Mouse (Mus musculus): ENCODE measurements around the gene Klf2. TPM values are rescaled to one million over a fixed set of nuclear protein-coding genes. Genes with fewer than 3 reads are reported as not detected.

Gene Klf2
- total and polyA plus RNA-seq, 3 experiments: 0.12 to 1.4 TPM; not detected in 1

DNA sequence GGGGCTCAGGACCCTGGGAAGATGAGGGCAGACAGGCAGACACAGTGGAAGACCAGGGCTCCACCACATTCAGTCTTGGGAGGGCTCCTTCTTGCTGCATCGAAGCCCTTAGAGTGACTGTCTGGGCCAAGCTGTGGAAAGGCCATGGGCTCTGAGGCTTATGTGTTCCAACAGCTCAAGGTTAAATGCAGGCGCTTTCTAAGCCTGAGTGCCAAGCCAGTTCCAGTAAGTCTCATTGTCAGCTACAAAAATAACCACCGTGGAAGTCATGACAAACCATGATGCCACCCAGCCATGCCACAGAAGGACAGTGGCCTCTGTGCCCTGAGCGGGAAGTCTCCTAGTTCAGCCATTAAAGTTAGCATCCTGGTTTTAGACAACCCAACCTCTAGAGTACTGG lies 12.8 kb downstream of the Klf2 start:
- H3K27me3 ChIP-seq (replicated peaks): no peaks in the 10 kb centered on the region
- in situ Hi-C loops (cut with MboI; ENCODE audit: low pct_ligation_motif_present, low pct_unique_long_range_greater_than_20kb, low sequenced_read_pairs): no loop called here
- no peaks in the 10 kb centered on the region for H3K79me2 ChIP-seq (replicated peaks; ENCODE audit: control insufficient read depth, extremely low read depth, insufficient read depth, poor library complexity, severe bottlenecking)
- 0 out of 2 replicates have a peak overlapping the region, but pooled peaks have one; percentile 7 for H3K4me2 ChIP-seq (ENCODE audit: insufficient read depth, low read depth, poor library complexity, severe bottlenecking)
- dilution Hi-C loops (cut with MboI; ENCODE audit: extremely low pct_ligation_motif_present, extremely low pct_unique_long_range_greater_than_20kb, low sequenced_read_pairs): no loop called here
- H3K4me1 ChIP-seq (ENCODE audit: control insufficient read depth in 1 of 2, insufficient read depth in 2 of 2): peaks cover 18 to 27% of the 10 kb centered on the region in 2 experiments
- no peak for DNase-seq (ENCODE audit: extremely low read depth)
- TF ChIP-seq NRF1 (IDR thresholded peaks at IDR 0.05; ENCODE audit: low read depth, low read length) (no peak), JUND (conservative IDR thresholded peaks at IDR 0.05; ENCODE audit: low read depth, low read length) (no peak), PAX5 (IDR thresholded peaks at IDR 0.05; ENCODE audit: low read length) (no peak), CHD2 (IDR thresholded peaks at IDR 0.05; ENCODE audit: low read length) (no peak), POLR2A (IDR thresholded peaks at IDR 0.05; ENCODE audit: low read depth, low read length) (no peak), POLR2AphosphoS2 (IDR thresholded peaks at IDR 0.05; ENCODE audit: low read depth, low read length) (no peak), CTCF (conservative IDR thresholded peaks at IDR 0.05 in 1 of 2, IDR thresholded peaks at IDR 0.05 in 1 of 2; ENCODE audit: low read depth in 2 of 2, low read length in 2 of 2) (no peak), BHLHE40 (IDR thresholded peaks at IDR 0.05; ENCODE audit: low read depth, low read length) (no peak), MEF2A (IDR thresholded peaks at IDR 0.05; ENCODE audit: borderline replicate concordance, low read depth, low read length) (no peak), SMC3 (IDR thresholded peaks at IDR 0.05; ENCODE audit: low read depth, low read length) (no peak), MAX (IDR thresholded peaks at IDR 0.05; ENCODE audit: low read length) (no peak), IRF4 (IDR thresholded peaks at IDR 0.05; ENCODE audit: low read depth, low read length) (no peak), E2F4 (IDR thresholded peaks at IDR 0.05; ENCODE audit: insufficient replicate concordance, low read depth, low read length) (no peak), JUN (IDR thresholded peaks at IDR 0.05; ENCODE audit: insufficient read depth, low read depth, low read length) (no peak), TBP (conservative IDR thresholded peaks at IDR 0.05; ENCODE audit: low read depth, low read length) (no peak), USF2 (conservative IDR thresholded peaks at IDR 0.05; ENCODE audit: low read depth, low read length) (no peak), ZKSCAN1 (IDR thresholded peaks at IDR 0.05; ENCODE audit: borderline replicate concordance, low read depth, low read length) (no peak), EP300 (IDR thresholded peaks at IDR 0.05; ENCODE audit: low read length) (no peak), MXI1 (IDR thresholded peaks at IDR 0.05; ENCODE audit: low read depth, low read length) (no peak), KAT2A (IDR thresholded peaks at IDR 0.05; ENCODE audit: insufficient replicate concordance, low read length) (no peak)
- no peak overlapping the region for H3K27ac ChIP-seq (ENCODE audit: insufficient read depth, low read depth)
- no peak overlapping the region for H3K4me3 ChIP-seq (replicated peaks in 1 of 3; ENCODE audit: low read depth in 2 of 3, low read length in 2 of 3, poor library complexity in 1 of 3)
- peaks cover 0 to 8% of the 10 kb centered on the region in 2 experiments for H3K36me3 ChIP-seq (replicated peaks in 1 of 2; ENCODE audit: control insufficient read depth in 1 of 2, insufficient read depth in 1 of 2, low read length in 1 of 2)
- no peak overlapping the region for H3K9ac ChIP-seq (ENCODE audit: insufficient read depth, low read depth)
- no peaks in the 10 kb centered on the region for H3K9me3 ChIP-seq (replicated peaks; ENCODE audit: low read length)

- H3K4me3 ChIP-seq (replicated peaks in 1 of 3; ENCODE audit: low read depth in 2 of 3, low read length in 2 of 3, poor library complexity in 1 of 3): no peak overlapping the region
- H3K9ac ChIP-seq (ENCODE audit: insufficient read depth, low read depth): no peak overlapping the region
- no peak for DNase-seq (ENCODE audit: extremely low read depth)
These were observed 14.8 kb downstream of the Klf2 start for GRCm38 (mm10) chr8:72333429-72334143.

More at GRCm38 (mm10) chr8:72333429-72334143, 14.8 kb downstream of the Klf2 start:
- H3K9me3 ChIP-seq (replicated peaks; ENCODE audit: low read length): no peaks in the 10 kb centered on the region
- H3K27me3 ChIP-seq (replicated peaks): no peaks in the 10 kb centered on the region
- peaks cover 0 to 23% of the 10 kb centered on the region in 2 experiments for H3K36me3 ChIP-seq (replicated peaks in 1 of 2; ENCODE audit: control insufficient read depth in 1 of 2, insufficient read depth in 1 of 2, low read length in 1 of 2)
- no peaks in the 10 kb centered on the region for H3K79me2 ChIP-seq (replicated peaks; ENCODE audit: control insufficient read depth, extremely low read depth, insufficient read depth, poor library complexity, severe bottlenecking)
- H3K27ac ChIP-seq (ENCODE audit: insufficient read depth, low read depth): no peak overlapping the region
- dilution Hi-C loops (cut with MboI; ENCODE audit: extremely low pct_ligation_motif_present, extremely low pct_unique_long_range_greater_than_20kb, low sequenced_read_pairs): no loop called here
- in situ Hi-C loops (cut with MboI; ENCODE audit: low pct_ligation_motif_present, low pct_unique_long_range_greater_than_20kb, low sequenced_read_pairs): no loop called here
- no peak for TF ChIP-seq BHLHE40 (IDR thresholded peaks at IDR 0.05; ENCODE audit: low read depth, low read length)
- TF ChIP-seq MXI1 (IDR thresholded peaks at IDR 0.05; ENCODE audit: low read depth, low read length): no peak
- TF ChIP-seq PAX5 (IDR thresholded peaks at IDR 0.05; ENCODE audit: low read length): no peak
- no peak for TF ChIP-seq POLR2AphosphoS2 (IDR thresholded peaks at IDR 0.05; ENCODE audit: low read depth, low read length)
- TF ChIP-seq EP300 (IDR thresholded peaks at IDR 0.05; ENCODE audit: low read length): no peak
- TF ChIP-seq CHD2 (IDR thresholded peaks at IDR 0.05; ENCODE audit: low read length): no peak
- TF ChIP-seq GABPA (IDR thresholded peaks at IDR 0.05; ENCODE audit: insufficient replicate concordance, low read depth, low read length): no peak
- no peak for TF ChIP-seq TCF12 (IDR thresholded peaks at IDR 0.05; ENCODE audit: low read depth, low read length)
- TF ChIP-seq USF2 (conservative IDR thresholded peaks at IDR 0.05; ENCODE audit: low read depth, low read length): no peak
- TF ChIP-seq MAZ (IDR thresholded peaks at IDR 0.05; ENCODE audit: low read depth, low read length): no peak
- no peak for TF ChIP-seq ETS1 (conservative IDR thresholded peaks at IDR 0.05; ENCODE audit: low read depth, low read length)
- no peak for TF ChIP-seq POLR2A (IDR thresholded peaks at IDR 0.05; ENCODE audit: low read depth, low read length)
- TF ChIP-seq NRF1 (IDR thresholded peaks at IDR 0.05; ENCODE audit: low read depth, low read length): no peak
- TF ChIP-seq SIN3A (IDR thresholded peaks at IDR 0.05; ENCODE audit: low read length): no peak
- TF ChIP-seq MYC (IDR thresholded peaks at IDR 0.05; ENCODE audit: low read depth, low read length): no peak
- TF ChIP-seq ZKSCAN1 (IDR thresholded peaks at IDR 0.05; ENCODE audit: borderline replicate concordance, low read depth, low read length): no peak
- TF ChIP-seq HCFC1 (IDR thresholded peaks at IDR 0.05; ENCODE audit: low read depth, low read length): no peak
- TF ChIP-seq MEF2A (IDR thresholded peaks at IDR 0.05; ENCODE audit: borderline replicate concordance, low read depth, low read length): no peak
- no peak overlapping the region for H3K4me2 ChIP-seq (ENCODE audit: insufficient read depth, low read depth, poor library complexity, severe bottlenecking)
- peaks cover 18 to 27% of the 10 kb centered on the region in 2 experiments for H3K4me1 ChIP-seq (ENCODE audit: control insufficient read depth in 1 of 2, insufficient read depth in 2 of 2)

Measured in CH12.LX (cell line).